Mouse (Mus musculus) liver (tissue): Measurements from ENCODE around the gene Wnk2.

Experiments
- DNase-seq: peaks from one replicate; pipeline ENCODE4 v3.0.0-alpha.2; 2020; ENCODE audit warnings: mixed read lengths

Wnk2 gene

DNA sequence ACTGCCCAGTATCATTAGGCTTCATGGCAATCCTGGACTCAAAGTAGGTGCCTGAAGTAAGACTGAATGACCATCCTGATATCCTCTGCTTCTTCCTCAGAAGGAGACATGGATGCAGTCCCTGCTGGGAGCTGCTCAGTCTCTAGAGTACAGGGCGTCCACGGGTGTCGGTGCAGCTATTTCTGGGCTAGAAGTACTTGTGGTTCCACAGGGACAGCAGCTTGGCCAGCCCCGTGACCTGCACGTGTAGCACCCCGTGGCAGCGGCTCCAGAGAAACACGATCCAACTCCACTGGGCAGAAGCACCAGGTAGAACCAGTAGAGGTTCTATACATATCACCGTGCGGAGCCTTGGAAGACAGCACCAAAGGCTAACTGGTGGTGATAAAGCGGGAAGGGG, 13.3 kb downstream of the Wnk2 start:
- DNase-seq = no peak

GRCm38 (mm10) chr13:49133125-49133524, 14.7 kb downstream of the Wnk2 start:
- DNase-seq = no peak

DNA sequence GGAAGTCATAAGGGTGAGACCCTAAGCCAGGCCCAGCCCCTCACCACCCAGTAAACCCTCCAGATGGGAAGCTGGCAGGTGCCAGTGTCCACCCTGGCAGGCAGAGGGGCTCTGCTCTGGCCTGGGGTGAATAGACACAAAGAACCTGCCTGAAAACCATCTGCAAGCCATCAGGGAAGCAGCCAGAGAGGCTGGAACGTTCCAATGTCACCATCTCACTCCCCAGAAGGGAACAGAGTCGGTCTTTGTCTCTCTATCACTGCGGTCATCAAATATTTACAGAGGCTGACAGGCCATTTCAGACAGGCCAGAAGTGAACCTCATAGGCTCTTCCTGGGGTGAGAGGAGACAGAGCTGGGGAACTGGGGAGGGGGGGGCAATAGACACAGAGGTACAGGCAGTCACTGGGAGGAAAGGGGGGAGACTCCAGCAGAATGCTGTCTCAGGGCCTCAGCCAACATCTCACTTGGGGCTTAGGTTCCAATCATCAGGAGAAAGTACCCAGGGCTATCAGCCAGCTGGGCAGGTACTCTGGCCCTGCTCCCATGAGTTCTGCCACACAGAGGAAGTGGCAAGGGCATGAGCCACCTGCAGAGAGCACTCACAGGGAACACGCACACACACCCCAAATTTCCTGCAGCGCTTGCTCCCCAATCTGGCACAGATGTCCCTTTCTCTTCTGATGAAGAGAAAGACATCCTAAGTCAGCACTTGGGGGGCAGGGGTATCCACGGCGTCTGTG, 15.7 kb downstream of the Wnk2 start:
- no peak for DNase-seq

DNA sequence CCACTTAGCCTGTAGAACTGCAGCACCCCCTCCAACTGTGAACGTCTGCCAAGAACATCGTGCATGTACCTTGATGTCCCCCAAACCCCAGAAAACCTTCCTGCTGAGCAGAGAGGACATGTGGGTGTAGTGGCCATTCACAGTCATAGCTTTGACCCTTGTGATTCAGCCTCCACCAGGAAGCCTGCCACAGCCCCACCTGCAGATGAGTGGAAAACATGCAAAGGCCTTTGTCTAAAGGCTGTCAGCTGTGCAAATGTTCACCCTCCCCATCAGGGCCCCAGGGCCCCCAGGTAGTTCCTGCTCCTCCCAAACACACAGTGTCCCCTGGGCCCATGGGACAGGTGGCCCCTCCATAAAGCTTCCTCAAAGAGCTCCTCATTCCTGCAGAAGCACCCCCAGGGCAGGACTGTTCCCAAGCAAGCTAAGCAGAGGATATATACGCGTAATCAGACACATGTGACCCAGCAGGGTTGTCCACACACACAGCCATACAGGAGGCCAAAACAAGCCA, 16.4 kb downstream of the Wnk2 start:
- no peak for DNase-seq

DNA sequence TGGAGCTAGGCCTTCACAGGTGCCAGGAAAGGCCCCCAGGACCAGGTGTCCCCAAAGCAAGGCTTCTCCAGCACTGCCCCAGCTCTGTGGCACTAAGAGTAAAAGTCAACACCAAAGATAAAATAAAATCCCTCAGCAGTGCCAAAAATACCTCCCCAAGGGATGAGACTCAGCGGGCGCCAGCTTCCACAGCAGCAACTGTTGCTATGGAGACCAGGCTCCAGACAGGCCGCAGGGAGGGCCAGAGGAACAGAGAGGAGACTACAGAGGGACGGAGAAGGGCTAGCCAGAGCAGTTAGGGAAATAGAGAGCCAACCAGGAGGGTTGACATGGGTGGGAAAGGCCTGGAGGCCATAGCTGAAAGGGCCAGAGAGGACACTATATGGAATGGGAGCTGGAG, 18.0 kb downstream of the Wnk2 start:
- no peak for DNase-seq

GRCm38 (mm10) chr13:49129154-49129553, 18.7 kb downstream of the Wnk2 start:
- DNase-seq = no peak

DNA sequence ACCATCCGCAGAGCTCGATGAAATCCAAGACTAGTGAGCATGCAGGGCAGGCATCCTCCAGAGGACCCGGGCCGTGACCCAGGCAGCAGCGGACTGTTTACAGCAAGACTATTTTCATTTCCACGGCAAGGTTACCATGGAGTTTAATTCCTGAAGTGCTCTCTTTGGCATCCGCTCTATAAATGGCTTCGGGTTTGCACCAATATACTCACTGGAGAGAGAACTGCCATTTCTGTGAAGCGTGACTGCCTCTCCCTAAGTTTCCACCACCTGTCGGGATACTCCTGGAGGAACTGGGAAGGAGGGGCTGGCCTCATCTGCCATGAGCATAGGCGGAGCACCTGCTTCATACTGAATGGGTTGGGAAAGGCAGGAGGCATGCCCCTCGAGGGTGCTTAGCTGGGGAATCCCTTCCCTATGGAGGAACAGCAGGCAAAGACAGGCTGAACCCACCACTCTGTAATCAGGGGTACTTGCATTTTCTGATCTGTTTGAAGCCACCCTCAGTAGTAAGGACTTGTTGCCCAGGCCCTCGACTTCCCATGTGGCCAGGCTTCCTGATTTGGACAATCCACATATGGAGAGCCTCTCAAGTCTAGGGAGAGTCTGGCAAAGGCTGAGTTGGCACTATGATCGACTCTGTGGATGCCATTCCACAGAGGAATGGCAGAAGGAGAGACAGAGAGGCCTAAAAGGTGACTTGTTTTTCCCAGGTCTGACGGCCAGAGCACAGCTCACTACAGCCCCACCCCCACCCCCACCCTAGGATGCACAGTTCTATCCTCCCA, 19.8 kb downstream of the Wnk2 start:
- no peak for DNase-seq

DNA sequence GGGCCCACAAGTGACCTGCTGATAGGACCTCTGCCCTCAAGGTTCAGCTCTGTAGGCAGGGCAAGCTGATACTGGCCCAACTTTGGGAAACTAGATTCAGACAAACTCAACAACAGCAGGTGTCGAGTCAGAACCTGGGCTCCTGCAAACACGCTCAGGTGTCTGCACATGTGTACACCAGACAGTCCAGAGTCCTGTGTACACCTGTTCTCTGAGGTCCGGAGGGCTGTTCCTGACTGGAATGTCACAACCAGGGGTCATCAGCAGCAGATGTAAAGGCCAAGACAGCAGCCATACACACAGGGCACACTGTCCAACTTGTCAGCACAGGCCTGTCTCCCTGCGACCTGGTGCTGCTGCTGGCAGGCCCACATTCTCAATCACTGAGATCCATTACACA, 25.7 kb downstream of the Wnk2 start:
- no peak for DNase-seq

GRCm38 (mm10) chr13:49117563-49117962, 30.3 kb downstream of the Wnk2 start:
- DNase-seq = no peak

DNA sequence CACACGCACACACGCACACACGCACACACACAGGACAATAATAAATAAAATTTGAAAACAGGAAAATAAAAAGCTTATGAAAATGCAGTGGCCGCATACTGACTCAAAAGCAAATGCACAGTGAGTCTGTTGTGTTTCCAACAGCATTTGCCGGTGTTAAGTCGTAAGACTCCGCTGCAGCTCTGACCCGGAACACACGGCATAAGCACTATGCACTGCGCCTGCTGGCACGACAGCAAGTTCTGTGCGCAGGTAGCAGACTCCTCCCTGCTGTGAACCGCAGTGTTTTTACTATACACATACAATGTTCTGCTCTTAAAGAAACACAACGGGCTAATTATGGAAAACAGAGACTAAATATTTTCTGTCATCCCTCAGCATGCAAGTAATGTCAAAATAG, 32.9 kb downstream of the Wnk2 start:
- no peak for DNase-seq

DNA sequence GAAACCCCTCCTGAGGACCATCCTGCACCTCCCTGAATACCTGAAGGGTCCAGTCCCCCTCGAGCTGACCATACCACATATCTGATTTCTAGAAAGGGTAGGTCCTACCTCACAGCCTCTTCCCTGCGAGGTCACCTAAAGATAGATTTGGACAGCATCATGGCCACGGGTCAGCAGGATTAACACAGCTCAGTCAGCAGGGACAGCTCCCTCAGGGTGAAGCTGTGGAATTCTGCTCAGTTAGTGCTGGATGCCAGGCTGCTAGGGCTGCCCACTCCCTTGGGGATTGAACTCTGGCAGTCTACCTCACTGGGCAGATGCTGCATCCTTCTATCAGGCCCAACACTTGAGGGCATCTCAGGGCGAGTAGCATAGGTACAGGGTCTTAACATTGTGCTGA, 33.7 kb downstream of the Wnk2 start:
- DNase-seq = no peak

GRCm38 (mm10) chr13:49113345-49113744, 34.5 kb downstream of the Wnk2 start:
- DNase-seq = no peak

DNA sequence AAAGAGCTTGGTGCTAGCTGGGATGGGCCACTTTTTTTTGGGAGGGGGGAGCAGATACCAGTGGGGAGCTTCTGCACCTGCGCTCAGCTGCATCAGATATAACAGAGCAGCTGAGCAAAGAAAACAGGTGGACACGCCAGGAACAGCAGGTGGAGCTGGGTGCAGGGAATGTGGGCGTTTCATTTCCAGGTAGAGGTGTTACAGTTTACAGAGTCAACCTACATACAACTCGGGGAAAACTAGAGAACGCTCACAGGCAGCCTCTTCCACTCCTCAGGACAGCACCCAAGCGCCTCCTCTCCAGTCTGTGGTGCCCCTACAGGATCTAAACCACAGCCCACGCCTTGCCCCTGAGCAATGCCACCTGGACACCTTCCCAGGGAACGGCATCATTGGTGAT, 35.2 kb downstream of the Wnk2 start:
- DNase-seq = no peak

DNA sequence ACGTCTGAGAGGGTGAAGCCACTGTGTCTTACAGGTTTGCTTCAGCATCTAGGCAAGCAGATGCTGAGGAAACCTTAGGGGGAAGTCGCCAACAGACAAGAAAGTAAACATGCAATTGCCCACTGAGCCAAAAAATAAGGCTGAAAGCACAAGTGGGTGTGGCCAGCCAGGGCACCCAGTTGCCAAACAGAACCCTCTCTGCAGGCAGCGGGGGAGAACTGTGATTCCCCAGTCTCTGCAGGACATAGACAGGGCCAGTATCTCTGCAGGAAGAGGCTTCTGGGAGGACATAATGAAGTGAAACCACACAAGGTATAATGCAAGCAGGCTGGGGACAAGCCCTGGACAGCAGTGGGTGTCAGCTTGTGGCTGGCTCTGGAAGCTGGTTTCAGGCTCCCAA, 38.1 kb downstream of the Wnk2 start:
- no peak for DNase-seq

DNA sequence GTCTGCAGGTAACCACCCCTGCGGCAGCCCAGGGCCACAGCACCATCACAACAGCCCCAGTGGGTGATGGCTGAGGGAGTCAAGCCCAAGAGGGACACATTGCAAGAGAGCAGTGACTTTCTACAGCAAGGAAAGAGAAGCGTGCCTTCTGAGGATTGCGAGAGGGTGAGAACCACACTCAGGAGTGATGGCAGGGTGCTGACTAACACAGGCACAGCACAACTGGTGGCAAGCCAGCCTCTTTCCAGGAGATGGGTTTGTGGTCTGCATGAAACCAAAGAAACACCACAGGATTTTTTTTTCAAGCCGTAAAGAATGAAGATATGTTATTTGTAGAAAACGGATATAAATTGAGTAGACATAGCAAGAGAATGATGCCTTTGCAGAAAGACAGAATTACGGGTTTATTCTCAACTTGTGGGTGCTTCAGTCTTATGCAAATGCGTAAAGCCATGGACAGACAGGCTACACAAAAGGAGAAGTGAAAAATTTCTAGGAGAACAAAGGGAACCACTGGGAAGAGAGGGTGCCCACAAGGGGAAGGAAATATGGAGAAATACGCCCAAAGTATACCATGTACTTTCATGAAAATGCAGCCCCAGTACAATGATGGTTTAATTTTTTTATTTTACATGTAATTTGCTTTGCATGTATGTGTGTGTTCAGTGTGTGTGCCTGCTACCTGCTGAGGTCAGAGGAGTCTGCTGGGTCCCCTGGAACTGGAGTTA, 39.5 kb downstream of the Wnk2 start:
- DNase-seq = no peak

- no peak for DNase-seq
Measured at GRCm38 (mm10) chr13:49103913-49104312, 43.9 kb downstream of the Wnk2 start.

- no peak for DNase-seq
Measured at GRCm38 (mm10) chr13:49103235-49103634, 44.6 kb downstream of the Wnk2 start.

GRCm38 (mm10) chr13:49100417-49100816, 47.4 kb downstream of the Wnk2 start:
- DNase-seq = peak; percentile 23

DNA sequence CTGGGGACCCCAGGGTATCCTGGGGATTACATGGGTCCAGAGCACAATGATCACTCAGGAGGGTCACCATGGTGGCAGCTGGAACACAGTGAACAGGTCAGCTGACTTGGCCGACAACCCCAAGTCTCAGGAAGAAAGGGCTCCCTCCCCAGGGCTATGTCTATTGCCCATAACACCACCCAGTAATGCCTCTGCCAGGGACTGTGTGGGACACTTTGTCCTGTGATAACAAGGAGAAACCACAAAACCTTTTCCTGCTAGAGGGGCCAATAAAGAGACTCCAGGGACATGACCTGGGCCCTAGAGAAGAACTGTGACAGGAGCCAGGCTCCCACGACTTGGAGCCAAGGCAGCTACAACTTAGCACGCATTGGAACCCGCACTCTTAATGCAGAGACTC, 51.0 kb downstream of the Wnk2 start:
- no peak for DNase-seq

GRCm38 (mm10) chr13:49094667-49095066, 53.1 kb downstream of the Wnk2 start:
- DNase-seq = no peak

DNA sequence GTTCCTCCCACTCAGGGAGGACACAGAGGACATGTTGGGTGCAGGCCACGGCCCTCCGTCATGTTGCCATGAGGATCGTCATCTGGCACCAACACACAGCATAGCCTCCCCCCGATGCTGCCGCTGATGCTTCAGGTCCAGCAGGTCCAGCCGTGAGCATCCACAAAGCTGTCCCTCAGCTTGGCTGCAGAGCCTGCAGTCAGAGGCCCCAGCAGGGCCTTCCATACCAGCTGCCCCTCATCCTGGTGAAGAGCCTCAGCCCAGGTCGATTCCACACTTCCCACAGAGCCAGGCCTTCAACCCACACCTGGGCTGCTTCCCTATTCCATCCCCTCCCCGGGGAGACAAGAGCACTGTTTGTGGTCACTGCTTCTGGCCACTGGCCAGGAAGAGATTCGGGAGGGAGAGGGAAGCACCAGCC, 54.3 kb downstream of the Wnk2 start:
- no peak for DNase-seq

DNA sequence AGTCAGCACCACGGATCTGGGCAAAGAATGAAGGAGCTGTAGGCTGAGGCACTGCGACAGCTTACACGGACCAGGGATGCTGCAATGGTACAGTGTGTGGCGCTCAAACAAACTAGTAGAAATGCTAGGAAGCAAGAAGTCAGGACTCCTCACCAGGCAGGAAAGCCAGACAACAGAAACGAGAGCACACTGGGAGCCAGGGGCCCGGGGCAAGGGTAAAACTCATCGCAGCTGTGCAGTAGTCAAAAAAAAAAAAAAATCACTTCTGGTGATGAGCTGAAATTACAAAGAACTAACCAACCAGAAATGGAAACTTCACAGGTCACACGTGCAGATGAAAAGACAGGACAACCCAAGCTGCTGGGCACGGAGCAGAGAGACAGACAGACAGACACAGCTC, 55.2 kb downstream of the Wnk2 start:
- no peak for DNase-seq

- no peak for DNase-seq
Measured at GRCm38 (mm10) chr13:49090176-49090575, 57.6 kb downstream of the Wnk2 start.

DNA sequence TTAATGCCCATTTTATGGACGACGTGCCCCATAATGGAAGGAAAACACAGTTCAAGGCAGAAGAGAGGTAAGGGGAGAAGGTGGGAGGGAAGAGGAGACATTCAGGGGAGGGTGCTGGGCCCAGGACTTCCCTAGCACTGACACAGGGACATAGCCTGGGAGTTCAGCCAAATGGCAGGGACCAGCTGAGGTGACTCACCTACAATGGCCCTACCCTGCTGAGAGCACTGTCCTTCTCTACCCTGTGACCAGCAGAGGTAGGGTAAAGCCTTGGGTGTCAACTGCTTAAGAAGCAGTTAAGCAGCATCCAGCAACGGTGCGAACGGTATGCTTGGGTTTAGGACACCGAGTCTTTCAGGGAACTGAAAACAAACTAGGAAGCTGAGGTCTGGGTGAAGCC, 58.9 kb downstream of the Wnk2 start:
- no peak for DNase-seq
